Mouse (Mus musculus) hindbrain, embryonic 13.5 days (tissue): Measurements from ENCODE around the gene Map10. TPM values are rescaled to one million over a fixed set of nuclear protein-coding genes. Genes with fewer than 3 reads are reported as not detected.

Source experiments
- ATAC-seq: fragments of 200-750 bp; cut with Nextera tagmentation; 2 replicates; pipeline ENCODE4 v1.8.0; 2017; ENCODE audit warnings: moderate TSS enrichment; ENCODE audit not compliant: low FRiP score
- H3K27ac ChIP-seq: fragments of 300-500 bp; sonication (generic); 2 replicates; pipeline ENCODE4 v1.5.1; 2015; ENCODE audit warnings: inconsistent platforms, mild to moderate bottlenecking, moderate library complexity
- H3K27me3 ChIP-seq: fragments of 300-500 bp; sonication (generic); 2 replicates; pipeline ENCODE4 v1.6.1; 2015; ENCODE audit warnings: mild to moderate bottlenecking, inconsistent platforms
- H3K36me3 ChIP-seq: fragments of 300-500 bp; sonication (generic); 2 replicates; pipeline ENCODE4 v1.6.1; 2015; ENCODE audit warnings: mild to moderate bottlenecking, inconsistent platforms
- H3K4me1 ChIP-seq: fragments of 300-500 bp; sonication (generic); replicated peaks from 2 replicates; pipeline ENCODE4 v1.6.1; 2015; ENCODE audit warnings: inconsistent platforms
- H3K4me2 ChIP-seq: fragments of 300-500 bp; sonication (generic); 2 replicates; pipeline ENCODE4 v1.6.1; 2015; ENCODE audit warnings: inconsistent platforms, mild to moderate bottlenecking, moderate library complexity
- H3K4me3 ChIP-seq: fragments of 300-500 bp; sonication (generic); 2 replicates; pipeline ENCODE4 v1.5.1; 2015; ENCODE audit warnings: mild to moderate bottlenecking, inconsistent platforms
- H3K9ac ChIP-seq: fragments of 300-500 bp; sonication (generic); 2 replicates; pipeline ENCODE4 v1.6.1; 2015; ENCODE audit warnings: mild to moderate bottlenecking, inconsistent platforms
- H3K9me3 ChIP-seq: fragments of 300-500 bp; sonication (generic); 2 replicates; pipeline ENCODE4 v1.6.1; 2016; ENCODE audit warnings: inconsistent platforms
- WGBS: fragments of 180-500 bp; shearing (Covaris S2); methylation state at CpG from one replicate; pipeline ENCODE4 v1.1.7; 2015; 5-methylcytosine and 5-hydroxymethylcytosine counted together
- polyA plus RNA-seq: library from polyadenylated mRNA; unstranded; fragments of >200 nt; fragmentation: Nextera tagmentation; extraction: Ambion mirVana; gene quantifications from 2 replicates; pipeline ENCODE4 v1.2.1, GENCODE M21; 2015

The Map10 gene
- polyA plus RNA-seq, 1 experiment from 2014 or later: 8.0 TPM

- no peak overlapping the region for H3K4me3 ChIP-seq
- no peak overlapping the region for H3K27ac ChIP-seq
- H3K27me3 ChIP-seq: no peaks in the 10 kb centered on the region
- 51% methylated on average over 6 of the region's 6 CpGs for WGBS
- peaks cover 16% of the 10 kb centered on the region for H3K4me1 ChIP-seq
- no peak overlapping the region for H3K9ac ChIP-seq
- no peaks in the 10 kb centered on the region for H3K36me3 ChIP-seq
- H3K4me2 ChIP-seq: no peak overlapping the region
- H3K9me3 ChIP-seq: no peaks in the 10 kb centered on the region
- no peak for ATAC-seq
Measured at GRCm38 (mm10) chr8:125699391-125700025, 29.9 kb downstream of the Map10 start.

GRCm38 (mm10) chr8:125700407-125700806, 30.8 kb downstream of the Map10 start:
- Histone ChIP-seq H3K4me1 (peaks cover 16% of the 10 kb centered on the region), H3K27me3 (no peaks in the 10 kb centered on the region), H3K4me2 (no peak overlapping the region), H3K4me3 (no peak overlapping the region), H3K9me3 (no peaks in the 10 kb centered on the region), H3K9ac (no peak overlapping the region), H3K27ac (no peak overlapping the region), H3K36me3 (no peaks in the 10 kb centered on the region)
- ATAC-seq: no peak
- 73% methylated on average over 7 of the region's 7 CpGs for WGBS

DNA sequence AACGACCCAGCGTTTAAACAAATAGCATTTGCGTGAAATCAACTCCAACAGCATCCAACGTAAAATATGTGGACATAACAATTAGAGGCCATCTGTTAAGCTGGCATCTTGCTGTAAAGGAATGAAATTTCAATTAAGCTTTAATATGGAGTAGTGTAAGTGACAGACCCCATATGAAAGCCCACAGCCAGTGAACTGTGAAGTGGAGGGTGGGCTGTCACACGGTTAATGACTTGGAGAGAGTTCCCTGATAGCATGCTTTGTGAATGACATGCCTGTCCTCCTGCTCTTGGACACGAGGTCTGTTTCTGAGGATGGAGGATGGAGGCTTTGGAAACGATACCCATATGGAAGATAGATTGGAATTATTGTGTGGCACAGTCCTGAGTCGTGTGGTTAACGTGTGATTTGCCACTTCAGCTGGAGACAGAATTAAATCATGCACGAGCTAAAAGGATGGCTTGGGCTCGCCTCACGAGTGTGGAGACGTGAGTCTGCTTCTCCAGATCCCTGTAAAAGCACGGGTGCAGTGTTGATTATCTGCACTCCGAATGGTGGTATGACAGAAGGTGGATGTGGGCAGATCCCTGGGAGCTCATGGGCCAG, 33.4 kb downstream of the Map10 start:
- Histone ChIP-seq H3K4me3 (no peak overlapping the region), H3K9me3 (no peaks in the 10 kb centered on the region), H3K9ac (no peak overlapping the region), H3K4me2 (no peak overlapping the region), H3K4me1 (peaks cover 16% of the 10 kb centered on the region), H3K27ac (peak overlapping the region; percentile 24; the same call in 1 of the 2 replicates), H3K27me3 (no peaks in the 10 kb centered on the region), H3K36me3 (no peaks in the 10 kb centered on the region)
- WGBS: 55% methylated on average over 15 of the region's 15 CpGs
- ATAC-seq: 0 out of 2 replicates have a peak, but pooled peaks have one; percentile 36

GRCm38 (mm10) chr8:125704434-125704833, 34.8 kb downstream of the Map10 start:
- peaks cover 16% of the 10 kb centered on the region for H3K4me1 ChIP-seq
- no peak overlapping the region for H3K4me3 ChIP-seq
- no peak overlapping the region for H3K27ac ChIP-seq
- no peak overlapping the region for H3K9ac ChIP-seq
- no peak for ATAC-seq
- 91% methylated on average over 6 of the region's 6 CpGs for WGBS
- no peaks in the 10 kb centered on the region for H3K27me3 ChIP-seq
- H3K36me3 ChIP-seq: no peaks in the 10 kb centered on the region
- H3K9me3 ChIP-seq: no peaks in the 10 kb centered on the region
- H3K4me2 ChIP-seq: no peak overlapping the region

- Histone ChIP-seq H3K4me3 (no peak overlapping the region), H3K4me2 (no peak overlapping the region), H3K9ac (no peak overlapping the region), H3K4me1 (peaks cover 16% of the 10 kb centered on the region), H3K9me3 (no peaks in the 10 kb centered on the region), H3K27ac (no peak overlapping the region), H3K27me3 (no peaks in the 10 kb centered on the region), H3K36me3 (no peaks in the 10 kb centered on the region)
- ATAC-seq: no peak
- WGBS: 83% methylated on average over 7 of the region's 7 CpGs
Measured at GRCm38 (mm10) chr8:125705816-125706215, 36.2 kb downstream of the Map10 start.

DNA sequence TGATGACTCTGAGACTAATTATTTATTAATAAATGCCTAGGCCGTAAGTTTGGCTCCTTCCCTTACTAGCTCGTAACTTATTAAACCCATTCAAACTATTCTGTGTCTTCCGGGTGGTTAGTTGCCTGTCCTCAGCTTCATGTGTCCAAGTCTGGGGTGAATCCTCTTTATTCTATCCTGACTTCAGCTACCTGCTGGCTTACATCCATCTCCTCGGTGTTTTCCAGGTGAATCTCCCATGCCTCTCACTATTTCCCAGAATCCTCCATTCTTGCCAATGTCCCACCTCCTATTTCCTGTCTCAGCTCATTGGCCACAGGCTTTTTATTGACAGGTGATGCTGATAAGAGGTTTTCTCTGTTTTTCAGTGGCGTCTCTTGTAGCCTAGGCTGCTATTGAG, 39.6 kb downstream of the Map10 start:
- no peak for ATAC-seq
- H3K4me2 ChIP-seq: no peak overlapping the region
- H3K36me3 ChIP-seq: no peaks in the 10 kb centered on the region
- no peaks in the 10 kb centered on the region for H3K9me3 ChIP-seq
- H3K4me1 ChIP-seq: no peaks in the 10 kb centered on the region
- no peak overlapping the region for H3K27ac ChIP-seq
- no peaks in the 10 kb centered on the region for H3K27me3 ChIP-seq
- H3K4me3 ChIP-seq: no peak overlapping the region
- WGBS: 91% methylated on average over 5 of the region's 5 CpGs
- H3K9ac ChIP-seq: no peak overlapping the region

DNA sequence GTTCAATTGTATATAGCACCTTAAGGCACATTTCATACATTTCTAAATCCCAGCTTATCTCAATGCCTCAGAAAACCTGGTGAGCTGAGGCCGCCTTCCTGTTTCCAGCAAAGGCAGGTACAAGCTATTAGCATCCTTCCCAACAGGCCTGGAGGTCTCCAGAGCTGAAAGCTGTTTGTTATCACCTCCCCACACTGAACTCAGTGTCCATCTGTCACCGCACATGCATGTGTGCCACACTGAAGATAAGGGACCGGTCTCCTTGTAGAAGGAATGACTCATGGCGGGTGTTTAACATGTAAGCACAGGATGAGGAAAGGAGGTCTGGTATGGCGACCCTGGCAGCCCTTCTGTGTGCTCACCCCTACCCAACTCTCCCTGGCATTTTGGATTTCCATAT, 41.9 kb downstream of the Map10 start:
- Histone ChIP-seq H3K4me3 (no peak overlapping the region), H3K4me2 (no peak overlapping the region), H3K4me1 (peaks cover 5% of the 10 kb centered on the region), H3K9me3 (no peaks in the 10 kb centered on the region), H3K9ac (no peak overlapping the region), H3K36me3 (no peaks in the 10 kb centered on the region), H3K27ac (no peak overlapping the region), H3K27me3 (no peaks in the 10 kb centered on the region)
- ATAC-seq: no peak
- 93% methylated on average over 5 of the region's 5 CpGs for whole genome bisulfite sequencing

GRCm38 (mm10) chr8:125716211-125716610, 46.6 kb downstream of the Map10 start:
- no peaks in the 10 kb centered on the region for H3K9me3 ChIP-seq
- H3K27ac ChIP-seq: peak overlapping the region; percentile 27
- H3K27me3 ChIP-seq: no peaks in the 10 kb centered on the region
- 28% methylated on average over 4 of the region's 4 CpGs for WGBS
- no peak overlapping the region for H3K4me2 ChIP-seq
- H3K4me3 ChIP-seq: no peak overlapping the region
- H3K36me3 ChIP-seq: no peaks in the 10 kb centered on the region
- H3K9ac ChIP-seq: no peak overlapping the region
- peaks cover 13% of the 10 kb centered on the region for H3K4me1 ChIP-seq
- ATAC-seq: 0 out of 2 replicates have a peak, but pooled peaks have one; percentile 49

DNA sequence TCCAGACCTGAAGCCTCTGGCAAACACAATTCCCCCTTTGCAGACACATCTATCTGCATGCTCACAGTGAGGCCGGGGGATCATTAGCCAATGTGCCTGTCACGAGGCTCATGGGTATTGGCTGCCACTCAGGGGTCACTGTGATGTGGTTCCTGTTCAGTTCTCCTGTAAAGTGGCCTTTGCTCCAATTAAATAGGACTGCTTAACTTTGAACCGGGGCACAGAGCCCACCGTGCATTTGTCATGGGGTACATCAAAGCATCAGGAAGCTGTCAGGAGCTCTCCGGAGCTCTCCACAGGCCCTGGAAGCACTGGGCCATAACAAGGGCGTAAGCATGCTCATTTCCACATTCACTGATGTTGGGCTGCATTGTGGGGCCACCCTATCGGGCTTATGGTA, 47.0 kb downstream of the Map10 start:
- Histone ChIP-seq H3K9me3 (no peaks in the 10 kb centered on the region), H3K4me3 (no peak overlapping the region), H3K4me1 (peaks cover 13% of the 10 kb centered on the region), H3K27me3 (no peaks in the 10 kb centered on the region), H3K4me2 (no peak overlapping the region), H3K36me3 (no peaks in the 10 kb centered on the region), H3K27ac (peak overlapping the region; percentile 27), H3K9ac (no peak overlapping the region)
- WGBS: 28% methylated on average over 7 of the region's 7 CpGs
- no peak for ATAC-seq

- ATAC-seq: no peak
- no peak overlapping the region for H3K4me2 ChIP-seq
- H3K9me3 ChIP-seq: no peaks in the 10 kb centered on the region
- 61% methylated on average over 4 of the region's 4 CpGs for WGBS
- no peak overlapping the region for H3K4me3 ChIP-seq
- no peaks in the 10 kb centered on the region for H3K36me3 ChIP-seq
- H3K27me3 ChIP-seq: no peaks in the 10 kb centered on the region
- H3K9ac ChIP-seq: no peak overlapping the region
- peaks cover 13% of the 10 kb centered on the region for H3K4me1 ChIP-seq
- H3K27ac ChIP-seq: no peak overlapping the region
Measured at GRCm38 (mm10) chr8:125718914-125719313, 49.3 kb downstream of the Map10 start.

DNA sequence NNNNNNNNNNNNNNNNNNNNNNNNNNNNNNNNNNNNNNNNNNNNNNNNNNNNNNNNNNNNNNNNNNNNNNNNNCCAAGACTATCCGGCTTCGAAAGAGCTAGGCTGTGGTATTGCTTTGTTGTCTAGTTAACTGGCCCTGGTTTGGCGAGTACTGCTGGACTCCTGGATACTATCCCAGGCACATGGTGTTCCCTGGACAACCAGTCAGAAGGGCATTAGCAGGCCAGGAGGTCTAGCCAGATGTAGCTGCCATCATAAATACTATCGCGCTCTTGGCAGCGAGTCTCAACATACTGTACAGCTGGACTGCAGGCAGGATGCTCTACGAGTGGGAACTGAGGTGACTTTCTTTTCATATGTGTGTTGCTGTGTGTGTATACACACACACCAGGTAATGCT, 53.1 kb downstream of the Map10 start:
- Histone ChIP-seq H3K36me3 (no peaks in the 10 kb centered on the region), H3K27ac (no peak overlapping the region), H3K27me3 (no peaks in the 10 kb centered on the region), H3K9me3 (no peaks in the 10 kb centered on the region), H3K4me2 (no peak overlapping the region), H3K4me1 (peaks cover 6% of the 10 kb centered on the region; the same call in 1 of the 2 replicates), H3K9ac (no peak overlapping the region), H3K4me3 (no peak overlapping the region)
- ATAC-seq: no peak
- WGBS: 92% methylated on average over 7 of the region's 7 CpGs
